Mouse (Mus musculus) lung, postnatal 25 days (tissue): ENCODE measurements around the gene Eid2b.

Experiments
- DNase-seq: peaks from one replicate; pipeline ENCODE4 v3.0.0; 2022; ENCODE audit warnings: low spot score

Eid2b gene

DNA sequence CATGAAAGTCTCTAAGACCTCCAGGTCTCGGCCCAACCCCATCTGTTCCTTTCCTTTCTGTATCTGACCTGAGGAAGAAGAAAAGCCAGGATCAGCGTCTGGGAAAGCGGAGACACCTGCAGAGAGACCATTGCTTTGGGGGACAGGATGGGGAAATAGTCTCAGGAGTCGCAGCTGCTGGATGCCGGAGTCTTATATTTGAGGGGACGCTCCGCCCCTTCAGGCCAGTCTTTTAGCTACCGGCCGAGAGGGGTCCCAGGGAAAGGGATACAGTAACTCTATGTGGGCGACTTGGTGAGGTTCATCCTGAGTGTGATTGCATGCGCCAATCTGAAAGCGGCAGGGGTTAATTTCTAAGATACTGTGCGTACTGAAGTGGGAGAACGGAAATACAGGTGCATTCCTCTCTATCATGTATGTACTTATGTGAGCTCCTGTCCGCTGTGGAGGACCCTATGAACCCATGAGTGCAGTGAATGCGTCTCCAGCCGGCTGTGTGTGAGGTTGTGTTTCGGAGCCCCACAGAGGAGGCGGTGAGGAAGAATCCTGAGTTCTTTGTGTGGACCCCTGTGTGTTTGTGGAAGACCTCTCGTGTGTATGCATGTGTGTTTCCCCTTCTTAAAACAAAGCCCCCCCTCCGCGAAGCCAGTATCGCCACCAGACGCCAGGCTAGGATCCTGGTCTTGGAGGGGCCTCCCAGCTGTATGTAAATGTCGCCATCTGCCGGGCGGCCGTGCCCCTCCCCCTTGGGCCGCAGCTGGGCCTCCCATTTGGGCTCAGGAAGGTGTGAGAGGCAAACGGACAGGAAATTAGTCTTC lies 24.3 kb downstream of the Eid2b start, which contains the start of gene Dll3:
Gene Dll3 (minus strand): TSS at position 623 of the 818 bp plus-strand sequence.
- DNase-seq: peak; percentile 32

DNA sequence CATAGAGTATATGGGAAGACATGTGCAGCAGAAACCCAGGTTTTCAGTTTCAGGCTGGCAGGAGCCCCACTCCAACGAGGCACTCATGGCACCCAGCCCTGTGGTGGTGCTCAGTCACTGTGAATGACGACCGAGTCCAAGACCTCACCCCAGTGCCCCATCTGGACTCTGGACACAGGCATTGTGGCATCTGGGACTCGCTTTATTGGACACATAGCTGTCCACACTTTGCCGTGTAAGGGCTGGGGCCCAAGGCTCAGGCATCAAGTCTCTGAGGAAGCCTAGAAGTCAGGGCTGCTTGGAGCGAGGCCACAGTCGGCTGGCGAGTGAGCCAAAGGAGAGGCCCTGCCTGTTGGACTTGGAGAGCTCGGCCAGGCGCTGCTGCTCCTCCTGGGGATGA lies 28.1 kb downstream of the Eid2b start:
- no peak for DNase-seq

DNA sequence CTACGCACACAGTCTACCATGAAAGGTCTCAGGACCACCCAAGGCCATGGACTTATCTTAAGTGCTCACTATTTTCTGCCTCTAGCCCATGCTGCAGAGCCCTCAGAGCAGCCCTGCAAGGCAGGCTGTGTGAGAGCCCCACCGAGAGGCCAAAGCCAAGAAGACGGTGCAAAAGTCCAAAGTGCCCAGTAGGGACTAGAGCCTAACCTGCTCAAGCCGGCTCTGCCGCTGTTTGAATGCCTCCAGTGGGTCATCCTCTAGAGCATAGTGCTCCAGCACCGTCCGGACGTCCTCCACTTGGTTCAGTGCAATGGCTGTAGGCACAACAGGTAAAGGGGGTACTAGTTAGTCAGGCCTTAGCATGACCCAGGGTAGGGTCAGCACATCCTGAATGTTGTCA lies 28.7 kb downstream of the Eid2b start:
- no peak for DNase-seq

DNA sequence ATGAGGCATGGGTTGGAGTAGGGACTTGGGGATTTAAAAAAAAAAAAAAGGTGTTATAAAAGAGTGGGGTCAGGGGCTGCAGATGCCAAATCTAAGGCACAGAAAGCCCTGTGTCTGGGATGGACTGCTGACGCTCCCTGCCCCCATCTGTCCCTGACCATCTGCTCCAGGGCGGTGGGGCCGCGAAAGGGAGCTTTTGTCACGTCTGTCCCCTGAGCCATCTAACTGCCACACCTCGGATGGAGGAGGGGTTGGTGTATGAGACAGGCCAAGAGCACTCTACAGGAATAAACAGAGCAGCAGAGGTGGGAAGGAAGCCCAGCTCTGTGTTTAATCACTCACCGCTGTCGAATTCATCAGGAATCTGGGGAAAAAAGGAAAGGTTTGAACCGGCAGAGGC lies 32.2 kb downstream of the Eid2b start:
- DNase-seq: no peak

DNA sequence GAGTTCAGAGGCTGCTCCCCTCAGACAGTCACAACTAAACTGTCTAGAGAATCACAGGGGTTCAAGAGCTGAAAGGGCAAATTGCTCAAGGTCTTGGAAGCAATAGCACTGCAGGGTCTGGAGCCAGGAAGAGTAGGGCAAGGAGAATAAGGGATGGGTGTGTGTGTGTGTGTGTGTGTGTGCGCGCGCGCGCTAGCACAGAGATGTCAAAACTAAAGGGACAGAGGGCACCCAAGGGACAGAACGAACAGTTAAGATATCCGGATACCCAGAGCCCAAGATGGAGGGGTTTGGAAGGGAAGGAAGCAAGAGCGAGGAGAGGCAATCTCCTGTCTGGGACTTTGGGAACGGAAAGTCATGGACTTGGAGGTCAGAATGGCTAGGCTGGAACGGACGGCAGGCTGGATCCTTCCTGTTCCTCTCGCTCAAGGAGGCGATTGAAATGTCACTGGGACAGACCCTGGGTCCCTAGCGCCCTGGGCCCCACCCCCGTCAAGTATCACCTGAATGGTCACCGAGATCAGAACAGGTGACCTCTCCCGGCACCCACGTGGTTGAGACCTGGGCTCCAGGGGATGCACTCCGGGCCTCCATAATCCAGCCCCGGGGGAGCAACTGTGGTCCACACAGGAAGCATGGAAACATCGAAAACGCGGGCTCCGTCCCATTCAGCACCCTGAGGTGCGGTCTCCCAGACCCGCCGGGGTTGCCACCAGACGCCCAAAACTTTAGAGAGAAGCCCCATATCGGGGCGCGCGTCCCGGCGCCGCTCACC lies 33.8 kb downstream of the Eid2b start:
- DNase-seq: peak; percentile 4

DNA sequence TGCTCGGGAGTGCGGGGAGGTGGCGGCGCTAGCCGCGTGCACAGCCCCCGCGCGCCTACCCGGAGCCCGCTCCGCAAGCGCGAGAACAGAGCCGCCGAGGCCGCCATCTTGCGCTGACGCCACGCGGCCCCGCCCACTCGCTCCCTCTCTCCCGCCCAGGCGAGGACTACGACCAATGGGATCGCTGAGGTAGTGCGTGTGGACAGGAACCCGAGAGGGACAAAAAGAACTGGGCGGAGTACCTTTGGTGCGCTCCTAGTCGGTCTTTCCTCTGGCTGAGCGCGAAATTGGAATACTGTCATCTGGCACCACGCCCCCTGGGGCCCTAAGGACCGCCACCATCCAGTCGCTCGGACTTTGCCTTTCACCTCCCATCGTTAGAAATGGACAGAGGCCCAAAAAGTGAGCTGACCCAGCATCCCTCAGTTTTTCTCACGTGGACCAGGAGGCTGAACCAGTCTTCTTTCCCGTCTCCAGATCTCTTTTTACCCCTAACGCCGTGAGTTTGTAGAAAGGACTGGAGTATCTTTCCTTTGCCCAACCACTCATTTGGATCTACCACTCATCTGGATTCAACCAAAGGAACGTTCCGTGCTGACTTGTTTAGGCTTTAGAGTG lies 34.5 kb downstream of the Eid2b start, which contains the start of gene Timm50:
Gene Timm50 (minus strand): TSS at position 147 of the 618 bp plus-strand sequence.
- peak; percentile 98 for DNase-seq

DNA sequence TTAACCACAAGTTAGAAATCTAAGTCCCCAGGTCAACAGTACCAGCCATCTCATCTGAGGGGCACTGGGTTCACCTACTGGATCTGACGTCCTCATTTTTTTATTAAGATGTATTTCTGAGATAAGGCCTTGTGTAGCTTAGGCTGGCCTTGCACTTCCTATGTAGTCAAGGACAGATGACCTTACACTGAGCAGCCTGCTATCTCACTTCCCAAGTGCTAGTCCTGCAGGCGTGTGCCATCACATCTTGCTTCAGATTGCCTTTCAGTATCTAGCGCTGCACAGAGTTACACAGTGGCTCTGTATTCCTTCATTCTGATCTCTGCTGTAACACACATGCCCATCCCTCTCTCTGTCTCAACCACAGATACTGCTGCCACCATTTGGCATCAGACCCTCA lies 40.5 kb downstream of the Eid2b start:
- no peak for DNase-seq

DNA sequence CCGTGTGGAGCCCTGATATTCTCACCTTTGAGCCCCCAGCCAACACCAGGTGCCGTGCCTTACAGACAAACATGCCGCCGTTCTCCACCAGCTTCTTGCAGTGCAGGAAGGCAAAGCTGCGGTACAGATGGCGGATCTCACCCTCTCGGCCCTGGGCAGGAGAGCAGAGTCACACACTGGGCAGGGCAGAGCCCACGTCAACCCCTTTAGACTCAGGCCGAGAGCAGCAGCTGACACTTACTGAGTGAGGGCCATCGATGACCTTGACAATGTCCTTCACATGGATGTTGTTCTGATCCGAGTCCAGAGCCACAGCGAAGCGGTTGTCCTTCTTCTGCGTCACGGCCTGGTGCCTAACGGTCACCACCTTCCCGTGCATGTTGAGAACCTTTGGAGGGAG lies 41.2 kb downstream of the Eid2b start:
- DNase-seq: no peak

DNA sequence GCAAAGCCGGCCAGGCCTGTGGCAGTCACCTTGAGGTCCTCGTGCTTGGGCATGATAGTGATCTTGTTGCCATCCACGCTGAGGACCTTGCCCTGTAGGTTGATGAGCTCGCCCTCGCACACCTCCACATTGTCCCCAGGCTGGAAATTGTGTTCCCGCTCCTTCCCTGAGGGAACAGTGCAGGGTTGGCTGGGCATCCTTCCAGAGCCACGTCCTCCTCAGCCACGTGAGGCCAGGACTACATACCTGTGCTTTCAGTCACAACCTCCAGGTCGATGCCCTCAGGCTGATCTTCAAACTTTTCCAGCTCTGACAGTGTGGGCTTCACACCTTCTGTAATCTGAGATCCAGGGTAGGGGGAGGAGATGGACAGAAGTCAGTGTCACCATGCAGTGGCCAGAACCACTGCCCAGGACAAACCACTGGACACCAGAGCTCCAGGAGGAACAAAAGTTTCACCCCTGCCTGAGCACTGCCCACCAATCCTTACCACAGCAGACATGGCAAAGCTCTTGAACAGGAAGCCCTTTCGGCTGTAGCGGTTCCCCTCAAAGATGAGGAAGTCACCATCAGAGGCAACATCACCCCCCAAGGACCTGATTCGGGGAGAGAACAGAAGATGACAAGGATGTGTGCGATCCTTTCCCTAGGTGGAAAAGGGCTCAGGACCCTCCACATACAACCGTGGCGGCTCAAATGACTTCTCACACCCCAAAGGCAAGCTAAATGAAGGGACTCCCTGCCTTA lies 44.6 kb downstream of the Eid2b start:
- no peak for DNase-seq

DNA sequence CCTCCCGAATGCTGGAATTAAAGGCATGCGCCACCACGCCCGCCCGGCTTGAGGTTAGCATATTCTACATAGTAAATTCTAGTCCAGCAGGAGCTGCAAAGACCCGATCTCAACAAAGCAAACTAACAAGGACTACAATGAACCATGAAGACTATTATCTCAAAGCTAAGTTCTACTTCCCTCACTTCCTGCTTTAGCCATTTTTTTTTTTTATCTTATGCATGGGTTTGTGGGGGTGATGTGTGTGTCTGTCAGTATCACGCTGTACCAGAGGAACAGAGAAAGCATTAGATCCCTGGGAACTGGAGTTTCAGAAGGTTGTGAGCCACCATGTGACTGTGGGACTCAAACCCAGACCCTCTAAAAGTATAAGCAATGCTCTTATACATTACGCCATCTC lies 47.8 kb downstream of the Eid2b start:
- no peak for DNase-seq

DNA sequence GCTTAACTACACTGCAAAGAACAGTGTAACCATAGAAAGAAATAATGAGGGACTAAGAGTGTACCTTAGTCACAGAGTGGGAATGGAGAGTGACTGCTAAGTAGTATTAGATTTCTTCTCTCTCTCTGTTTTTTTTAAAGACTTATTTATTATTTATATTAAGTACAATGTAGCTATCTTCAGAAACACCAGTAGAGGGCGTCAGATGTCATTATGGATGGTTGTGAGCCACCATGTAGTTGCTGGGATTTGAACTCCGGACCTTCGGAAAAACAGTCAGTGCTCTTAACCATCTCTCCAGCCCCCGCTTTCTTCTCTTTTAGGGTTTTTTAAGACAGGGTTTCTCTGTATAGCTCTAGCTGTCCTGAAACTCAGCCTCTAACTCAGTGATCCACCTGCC lies 48.9 kb downstream of the Eid2b start:
- DNase-seq: no peak

DNA sequence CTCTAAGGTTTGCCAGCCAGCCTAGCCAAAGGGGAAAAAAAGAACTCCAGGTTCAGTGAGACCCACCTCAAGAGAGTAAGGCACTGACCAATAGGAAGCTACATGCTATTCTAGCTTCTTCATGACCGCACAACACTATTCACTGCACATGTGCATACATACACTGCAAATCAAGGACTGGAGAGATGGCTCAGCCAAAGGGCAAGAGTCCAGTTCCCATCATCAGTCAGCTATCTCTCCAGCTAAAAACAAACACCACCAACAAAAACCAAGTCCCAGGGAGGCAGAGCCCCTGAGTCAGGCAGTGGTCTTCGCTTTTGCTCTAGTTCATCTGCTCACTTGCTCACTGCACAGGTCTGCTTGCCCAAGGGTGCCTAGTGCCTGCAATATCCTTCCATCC lies 50.7 kb downstream of the Eid2b start:
- DNase-seq: no peak
